Mouse (Mus musculus): ENCODE data around the gene Tmie.

- no peak for TF ChIP-seq CTCF (IDR thresholded peaks at IDR 0.05; ENCODE audit: extremely low read depth, insufficient read depth, low read length)
- no peak for TF ChIP-seq POLR2A (IDR thresholded peaks at IDR 0.05; ENCODE audit: extremely low read depth, insufficient read depth, low read length)
Observed at GRCm38 (mm10) chr9:110909371-110909967, 29.6 kb upstream of the Tmie start.
